Comparison of ENCODE assay signal across 1 mouse cellular context in the genomic region with DNA sequence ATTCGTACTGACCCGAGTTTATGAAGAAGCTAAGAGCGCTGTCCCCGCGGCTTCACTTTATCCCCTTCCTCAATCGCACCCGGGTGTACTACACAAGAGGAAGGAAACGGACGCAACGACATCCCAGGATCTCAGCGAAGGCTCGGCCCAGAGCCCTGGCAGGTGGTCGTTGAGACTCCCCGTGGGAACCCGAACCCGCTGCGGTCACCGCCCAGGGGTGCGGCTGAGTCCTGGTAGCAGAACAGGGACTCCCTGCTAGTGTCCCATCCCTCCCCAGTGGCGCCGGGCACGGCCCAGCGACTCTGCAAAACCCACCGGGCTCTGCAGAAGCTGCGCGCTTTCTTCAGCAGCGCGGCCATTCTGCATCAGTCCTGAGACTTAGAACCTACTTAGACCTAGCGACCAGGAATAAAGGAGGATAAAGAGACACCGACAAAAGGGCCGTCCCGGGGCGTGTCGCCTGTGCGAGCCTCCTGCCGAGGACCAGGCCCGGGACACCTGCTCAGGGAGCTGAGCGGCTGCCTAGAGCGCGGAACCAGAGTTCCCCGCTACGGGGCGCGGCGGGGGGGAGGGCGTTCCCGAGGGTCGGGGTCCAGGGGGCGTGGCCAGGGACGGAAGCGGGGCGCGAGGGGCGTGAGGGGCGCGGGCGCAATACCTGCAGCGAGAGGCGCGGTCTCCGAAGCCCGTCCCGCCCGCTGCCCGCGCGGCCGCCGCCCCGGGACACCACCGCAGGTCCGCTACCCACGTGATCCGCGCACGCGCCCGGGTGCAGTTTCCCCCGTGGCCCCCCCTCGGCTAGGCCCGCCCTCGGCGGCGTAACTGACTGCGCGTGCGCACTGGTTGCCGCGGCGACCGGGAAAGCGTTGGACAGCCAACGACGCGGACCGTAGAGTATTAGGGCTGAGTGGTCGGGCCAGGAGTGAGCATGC.
TF ChIP-seq lines count a peak whose summit lies in the region.

A gene (minus strand): TSS at position 747 of the 929 bp plus-strand sequence.
A gene (plus strand): TSS at position 799 of the 929 bp plus-strand sequence.

TF ChIP-seq in MEL, 35 proteins besides CTCF, POLR2A, EP300 and RAD21 (continued from another document):
- no peak for TF ChIP-seq ZNF384 (IDR thresholded peaks at IDR 0.05; ENCODE audit: low read depth, low read length)
- peak; percentile 94 for TF ChIP-seq MXI1 (IDR thresholded peaks at IDR 0.05; ENCODE audit: low read depth, low read length)
- no peak for TF ChIP-seq GATA1 (IDR thresholded peaks at IDR 0.05; ENCODE audit: low read depth, low read length)
- TF ChIP-seq ZMIZ1 (IDR thresholded peaks at IDR 0.05; ENCODE audit: low read depth, low read length) = peak; percentile 61; the same call in 1 of the 2 replicates
- TF ChIP-seq MEF2A (IDR thresholded peaks at IDR 0.05; ENCODE audit: extremely low read depth, insufficient replicate concordance, low read depth, low read length, poor library complexity, severe bottlenecking) = peak; percentile 27; the same call in 1 of the 2 replicates
- TF ChIP-seq GABPA (IDR thresholded peaks at IDR 0.05; ENCODE audit: low read depth, low read length) = no peak
- TF ChIP-seq NELFE (IDR thresholded peaks at IDR 0.05; ENCODE audit: low read depth, low read length) = peak; percentile 68
- TF ChIP-seq MAFK (IDR thresholded peaks at IDR 0.05; ENCODE audit: borderline replicate concordance, low read depth, low read length) = no peak
- TF ChIP-seq JUND (IDR thresholded peaks at IDR 0.05; ENCODE audit: low read depth, low read length) = no peak
- TF ChIP-seq TBP (IDR thresholded peaks at IDR 0.05; ENCODE audit: low read depth, low read length) = 0 out of 2 replicates have a peak, but pooled peaks have one; percentile 36
- peak; percentile 77 for TF ChIP-seq BHLHE40 (IDR thresholded peaks at IDR 0.05; ENCODE audit: borderline replicate concordance, low read depth, low read length)
- peak in 1 of 2 experiments; percentile 67; a peak in 2 of 4 replicates for TF ChIP-seq USF2 (IDR thresholded peaks at IDR 0.05; ENCODE audit: borderline replicate concordance in 1 of 2, insufficient read depth in 1 of 2, low read depth in 1 of 2, low read length in 2 of 2)
- peak; percentile 71; the same call in 1 of the 2 replicates for TF ChIP-seq ELF1 (IDR thresholded peaks at IDR 0.05; ENCODE audit: low read depth, low read length)
- no peak for TF ChIP-seq E2F4 (IDR thresholded peaks at IDR 0.05; ENCODE audit: borderline replicate concordance, low read depth, low read length)
- TF ChIP-seq KAT2A (conservative IDR thresholded peaks at IDR 0.05; ENCODE audit: low read depth, low read length) = no peak
- no peak; the same call in 1 of the 2 replicates for TF ChIP-seq POLR2AphosphoS2 (IDR thresholded peaks at IDR 0.05; ENCODE audit: low read length)
- TF ChIP-seq SIN3A (IDR thresholded peaks at IDR 0.05; ENCODE audit: low read length) = peak; percentile 95
- TF ChIP-seq ETS1 (IDR thresholded peaks at IDR 0.05; ENCODE audit: low read depth, low read length) = 0 out of 2 replicates have a peak, but pooled peaks have one; percentile 27
- no peak for TF ChIP-seq POLR2AphosphoS5 (IDR thresholded peaks at IDR 0.05; ENCODE audit: borderline replicate concordance, low read depth, low read length)
- no peak for TF ChIP-seq CHD2 (IDR thresholded peaks at IDR 0.05; ENCODE audit: low read length)
- TF ChIP-seq UBTF (IDR thresholded peaks at IDR 0.05; ENCODE audit: borderline replicate concordance, insufficient read depth, low read depth, low read length) = no peak
- TF ChIP-seq MYC (IDR thresholded peaks at IDR 0.05; ENCODE audit: low read depth, low read length) = peak; percentile 53; the same call in 1 of the 2 replicates
- no peak for TF ChIP-seq ZKSCAN1 (IDR thresholded peaks at IDR 0.05; ENCODE audit: low read depth, low read length)
- peak; percentile 96 for TF ChIP-seq USF1 (IDR thresholded peaks at IDR 0.05; ENCODE audit: low read depth, low read length)
- peak; percentile 64; the same call in 1 of the 2 replicates for TF ChIP-seq HCFC1 (IDR thresholded peaks at IDR 0.05; ENCODE audit: low read depth, low read length)
- TF ChIP-seq SMC3 (IDR thresholded peaks at IDR 0.05; ENCODE audit: low read depth, low read length) = no peak
- peak; percentile 71; the same call in 1 of the 2 replicates for TF ChIP-seq MAZ (IDR thresholded peaks at IDR 0.05; ENCODE audit: low read depth, low read length)
- no peak for TF ChIP-seq TAL1 (IDR thresholded peaks at IDR 0.05; ENCODE audit: low read length)
